Mouse (Mus musculus): ENCODE measurements around the gene Rasip1.
"Not testable (repeated sequence)": the region's sequence is repeated elsewhere in the genome, so short reads cannot be mapped to it uniquely, and the experiment has no call there.

The Rasip1 gene

GRCm38 (mm10) chr7:45645591-45645971 is 18.3 kb downstream of the Rasip1 start:
- no peak for DNase-seq

- no peak for DNase-seq
These were observed 19.4 kb downstream of the Rasip1 start for GRCm38 (mm10) chr7:45646671-45647070.

GRCm38 (mm10) chr7:45649351-45649750 is 22.1 kb downstream of the Rasip1 start:
- DNase-seq = no peak

GRCm38 (mm10) chr7:45650484-45650883 is 23.2 kb downstream of the Rasip1 start:
- DNase-seq = not testable (repeated sequence)

- DNase-seq = no peak
These were observed 27.2 kb downstream of the Rasip1 start for GRCm38 (mm10) chr7:45654424-45655047.

GRCm38 (mm10) chr7:45660746-45661478 is 33.6 kb downstream of the Rasip1 start:
- no peak for DNase-seq

GRCm38 (mm10) chr7:45661702-45662101 is 34.4 kb downstream of the Rasip1 start:
- not testable (repeated sequence) for DNase-seq

- DNase-seq = no peak
These were observed 38.2 kb downstream of the Rasip1 start for GRCm38 (mm10) chr7:45665303-45666138.

GRCm38 (mm10) chr7:45666161-45666560 is 38.9 kb downstream of the Rasip1 start, which contains the start of gene Fut2:
TSS of gene Fut2 (minus strand) at chr7:45666394.
- DNase-seq = no peak

GRCm38 (mm10) chr7:45667761-45668160 is 40.5 kb downstream of the Rasip1 start:
- no peak for DNase-seq

GRCm38 (mm10) chr7:45668921-45669320 is 41.6 kb downstream of the Rasip1 start:
- no peak for DNase-seq

GRCm38 (mm10) chr7:45677627-45678295 is 50.5 kb downstream of the Rasip1 start:
- DNase-seq = no peak

- DNase-seq = no peak
These were observed 51.2 kb downstream of the Rasip1 start for GRCm38 (mm10) chr7:45678513-45678912.

GRCm38 (mm10) chr7:45679966-45680621 is 52.8 kb downstream of the Rasip1 start:
- DNase-seq = peak; percentile 45

- DNase-seq = no peak
These were observed 53.9 kb downstream of the Rasip1 start for GRCm38 (mm10) chr7:45681046-45681736.

- peak; percentile 88 for DNase-seq
These were observed 55.1 kb downstream of the Rasip1 start for GRCm38 (mm10) chr7:45682144-45683126.

GRCm38 (mm10) chr7:45683396-45684050 is 56.2 kb downstream of the Rasip1 start, which contains the start of gene Ntn5:
TSS of gene Ntn5 (plus strand) at chr7:45684022.
- no peak for DNase-seq

- no peak for DNase-seq
These were observed 58.5 kb downstream of the Rasip1 start for GRCm38 (mm10) chr7:45685811-45686210.

GRCm38 (mm10) chr7:45686841-45687240 is 59.6 kb downstream of the Rasip1 start:
- DNase-seq = peak; percentile 26

Data from kidney, adult 9 months (tissue).